Mouse (Mus musculus): ENCODE data around the gene Ascc1. TPM values are rescaled to one million over a fixed set of nuclear protein-coding genes. Genes with fewer than 3 reads are reported as not detected.
A peak's percentile ranks its signal among the peaks of the same experiment; 100 is the strongest.

The Ascc1 gene
- total and polyA plus RNA-seq, 3 experiments = 17.0 to 37.9 TPM; not detected in 1

DNA sequence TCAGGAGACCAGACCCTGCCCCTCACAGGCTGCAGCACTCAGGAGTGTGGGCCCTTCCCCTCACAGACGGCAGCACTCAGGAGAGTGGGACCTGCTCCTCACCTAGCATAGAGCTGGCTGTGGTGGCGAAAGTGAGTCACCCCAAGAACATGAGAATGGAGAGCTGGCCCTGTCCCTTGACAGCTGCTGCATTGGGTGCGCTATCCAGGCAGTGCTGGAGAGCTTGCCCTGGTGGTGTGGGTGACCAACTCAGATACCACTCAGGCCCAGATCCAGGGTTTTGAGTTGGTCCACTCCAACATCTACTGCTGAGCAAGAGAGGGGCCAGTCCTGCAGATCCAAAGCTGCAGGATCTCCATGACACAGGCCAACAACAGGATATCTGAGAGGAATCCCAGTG lies 32.0 kb downstream of the Ascc1 start:
- Histone ChIP-seq H3K9ac (ENCODE audit: control insufficient read depth, low read depth, low read length, poor library complexity, severe bottlenecking) (no peak overlapping the region), H3K4me3 (ENCODE audit: control insufficient read depth in 1 of 2, insufficient read depth in 1 of 2, low read depth in 2 of 2, low read length in 2 of 2) (no peak overlapping the region), H3K27ac (ENCODE audit: control insufficient read depth, low read depth, low read length) (no peak overlapping the region), H3K4me1 (ENCODE audit: control insufficient read depth in 1 of 2, insufficient read depth in 2 of 2, low read length in 2 of 2) (peaks cover 0 to 3% of the 10 kb centered on the region in 2 experiments; a peak in 2 of 4 replicates), H3K27me3 (ENCODE audit: control insufficient read depth in 1 of 2, insufficient read depth in 2 of 2, low read length in 2 of 2) (no peaks in the 10 kb centered on the region), H3K79me2 (ENCODE audit: control insufficient read depth, insufficient read depth, low read length, poor library complexity) (no peaks in the 10 kb centered on the region), H3K36me3 (ENCODE audit: control insufficient read depth in 1 of 2, insufficient read depth in 2 of 2, low read length in 2 of 2) (peaks cover 0 to 3% of the 10 kb centered on the region in 2 experiments; a peak in 1 of 4 replicates), H3K9me3 (replicated peaks; ENCODE audit: insufficient read depth, low read length) (no peaks in the 10 kb centered on the region)
- TF ChIP-seq SMC3 (IDR thresholded peaks at IDR 0.05; ENCODE audit: low read depth, low read length) = no peak
- TF ChIP-seq TCF12 (IDR thresholded peaks at IDR 0.05; ENCODE audit: low read depth, low read length) = no peak
- no peak for TF ChIP-seq MYB (IDR thresholded peaks at IDR 0.05; ENCODE audit: low read depth, low read length)
- no peak for TF ChIP-seq JUND (IDR thresholded peaks at IDR 0.05; ENCODE audit: low read depth, low read length)
- no peak for TF ChIP-seq MAZ (IDR thresholded peaks at IDR 0.05; ENCODE audit: low read depth, low read length)
- no peak for TF ChIP-seq TBP (IDR thresholded peaks at IDR 0.05; ENCODE audit: low read depth, low read length)
- TF ChIP-seq GATA1 (IDR thresholded peaks at IDR 0.05; ENCODE audit: low read depth, low read length) = no peak
- no peak for TF ChIP-seq CTCF (IDR thresholded peaks at IDR 0.05 in 2 of 3, conservative IDR thresholded peaks at IDR 0.05 in 1 of 3; ENCODE audit: control insufficient read depth in 1 of 3, insufficient read depth in 1 of 3, low read depth in 2 of 3, low read length in 3 of 3, poor library complexity in 1 of 3, severe bottlenecking in 1 of 3)
- TF ChIP-seq E2F4 (IDR thresholded peaks at IDR 0.05; ENCODE audit: borderline replicate concordance, low read depth, low read length) = no peak
- TF ChIP-seq POLR2A (IDR thresholded peaks at IDR 0.05; ENCODE audit: control insufficient read depth in 1 of 2, insufficient read depth in 1 of 2, low read depth in 1 of 2, low read length in 2 of 2, poor library complexity in 1 of 2) = no peak
- TF ChIP-seq TAL1 (IDR thresholded peaks at IDR 0.05; ENCODE audit: low read length) = no peak
- no peak for TF ChIP-seq ETS1 (IDR thresholded peaks at IDR 0.05; ENCODE audit: low read depth, low read length)
- no peak for TF ChIP-seq CHD2 (IDR thresholded peaks at IDR 0.05; ENCODE audit: low read length)
- no peak for TF ChIP-seq CHD1 (IDR thresholded peaks at IDR 0.05; ENCODE audit: low read depth, low read length)
- DNase-seq (ENCODE audit: low read depth, low spot score) = no peak

DNA sequence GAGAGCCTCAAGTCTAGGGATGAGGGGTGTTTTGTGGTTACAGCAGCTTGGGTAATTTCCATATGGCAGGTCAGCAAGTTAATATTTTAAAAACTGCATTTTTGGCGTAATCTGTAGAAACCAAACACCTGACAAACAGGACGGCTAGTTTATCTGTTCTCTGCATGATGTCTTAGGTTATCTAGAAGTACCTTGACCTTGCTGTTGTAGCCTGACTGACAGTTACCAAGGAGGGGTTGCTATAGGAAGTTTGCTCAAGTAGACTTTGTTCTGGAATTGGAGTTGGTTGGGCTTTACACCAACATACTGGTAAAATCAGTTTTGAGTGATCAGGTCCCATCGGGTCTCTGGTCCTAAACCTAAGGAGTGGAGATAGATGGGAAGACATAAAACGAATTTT lies 33.1 kb downstream of the Ascc1 start:
- Histone ChIP-seq H3K36me3 (ENCODE audit: control insufficient read depth in 1 of 2, insufficient read depth in 2 of 2, low read length in 2 of 2) (peaks cover 0 to 3% of the 10 kb centered on the region in 2 experiments; a peak in 1 of 4 replicates), H3K9ac (ENCODE audit: control insufficient read depth, low read depth, low read length, poor library complexity, severe bottlenecking) (no peak overlapping the region), H3K9me3 (replicated peaks; ENCODE audit: insufficient read depth, low read length) (no peaks in the 10 kb centered on the region), H3K79me2 (ENCODE audit: control insufficient read depth, insufficient read depth, low read length, poor library complexity) (no peaks in the 10 kb centered on the region), H3K27me3 (ENCODE audit: control insufficient read depth in 1 of 2, insufficient read depth in 2 of 2, low read length in 2 of 2) (no peaks in the 10 kb centered on the region), H3K27ac (ENCODE audit: control insufficient read depth, low read depth, low read length) (no peak overlapping the region), H3K4me1 (ENCODE audit: control insufficient read depth in 1 of 2, insufficient read depth in 2 of 2, low read length in 2 of 2) (peaks cover 0 to 3% of the 10 kb centered on the region in 2 experiments; a peak in 2 of 4 replicates), H3K4me3 (ENCODE audit: control insufficient read depth in 1 of 2, insufficient read depth in 1 of 2, low read depth in 2 of 2, low read length in 2 of 2) (no peak overlapping the region)
- no peak for TF ChIP-seq TAL1 (IDR thresholded peaks at IDR 0.05; ENCODE audit: low read length)
- TF ChIP-seq POLR2AphosphoS2 (IDR thresholded peaks at IDR 0.05; ENCODE audit: low read length) = no peak
- no peak for TF ChIP-seq ZMIZ1 (IDR thresholded peaks at IDR 0.05; ENCODE audit: low read depth, low read length)
- no peak for TF ChIP-seq KAT2A (conservative IDR thresholded peaks at IDR 0.05; ENCODE audit: low read depth, low read length)
- TF ChIP-seq MAFK (IDR thresholded peaks at IDR 0.05; ENCODE audit: borderline replicate concordance, low read depth, low read length) = no peak
- TF ChIP-seq RAD21 (IDR thresholded peaks at IDR 0.05; ENCODE audit: low read depth, low read length) = no peak
- no peak for TF ChIP-seq MYB (IDR thresholded peaks at IDR 0.05; ENCODE audit: low read depth, low read length)
- no peak for TF ChIP-seq ZNF384 (IDR thresholded peaks at IDR 0.05; ENCODE audit: low read depth, low read length)
- TF ChIP-seq USF2 (IDR thresholded peaks at IDR 0.05; ENCODE audit: borderline replicate concordance in 1 of 2, insufficient read depth in 1 of 2, low read depth in 1 of 2, low read length in 2 of 2) = no peak
- no peak for TF ChIP-seq ZC3H11A (IDR thresholded peaks at IDR 0.05; ENCODE audit: low read depth, low read length)
- no peak for TF ChIP-seq RCOR1 (IDR thresholded peaks at IDR 0.05; ENCODE audit: low read depth, low read length)
- no peak for TF ChIP-seq UBTF (IDR thresholded peaks at IDR 0.05; ENCODE audit: borderline replicate concordance, insufficient read depth, low read depth, low read length)
- TF ChIP-seq EP300 (IDR thresholded peaks at IDR 0.05; ENCODE audit: low read depth in 1 of 2, low read length in 2 of 2) = 0 out of 4 replicates have a peak, but pooled peaks of 1 of the 2 experiments have one; percentile 39
- TF ChIP-seq ETS1 (IDR thresholded peaks at IDR 0.05; ENCODE audit: low read depth, low read length) = 0 out of 2 replicates have a peak, but pooled peaks have one; percentile 11
- TF ChIP-seq CHD1 (IDR thresholded peaks at IDR 0.05; ENCODE audit: low read depth, low read length) = no peak
- no peak for TF ChIP-seq MAZ (IDR thresholded peaks at IDR 0.05; ENCODE audit: low read depth, low read length)
- peak; percentile 24 for DNase-seq (ENCODE audit: low read depth, low spot score)
